Mouse (Mus musculus) G1E (cell line): Measurements from ENCODE around the gene Creb3l2. TPM values are rescaled to one million over a fixed set of nuclear protein-coding genes. Genes with fewer than 3 reads are reported as not detected.

Experiments
- ATAC-seq: 2 replicates; pipeline ENCODE4 v1.8.0; 2016; ENCODE audit warnings: mild to moderate bottlenecking; ENCODE audit not compliant: insufficient number of reproducible peaks, poor library complexity, low FRiP score, severe bottlenecking; ENCODE audit errors: extremely low read depth
- DNase-seq: peaks from one replicate; pipeline ENCODE4 v3.0.0; 2012; ENCODE audit warnings: low spot score
- H3K27me3 ChIP-seq: 2 replicates; pipeline ENCODE4 v1.6.1; 2012; ENCODE audit warnings: mild to moderate bottlenecking, low read length, inconsistent platforms; ENCODE audit not compliant: insufficient read depth
- H3K36me3 ChIP-seq: replicated peaks from 2 replicates; pipeline ENCODE3; 2012; ENCODE audit warnings: mild to moderate bottlenecking, inconsistent platforms
- H3K4me1 ChIP-seq: 2 replicates; pipeline ENCODE4 v1.6.1; 2012; ENCODE audit warnings: low read depth, low read length, inconsistent platforms, mixed read lengths; ENCODE audit not compliant: insufficient read depth
- H3K4me3 ChIP-seq: 2 replicates; pipeline ENCODE4 v1.5.1; 2012; ENCODE audit warnings: low read depth, mild to moderate bottlenecking, inconsistent platforms, low read length, moderate library complexity, mixed read lengths
- H3K9me3 ChIP-seq: replicated peaks from 2 replicates; pipeline ENCODE4 v1.6.1; 2012; ENCODE audit warnings: inconsistent platforms
- CTCF ChIP-seq: IDR thresholded peaks from 2 replicates; pipeline ENCODE4 v1.5.1; 2012; ENCODE audit warnings: low read depth, low read length, inconsistent platforms, mixed read lengths
- GATA1 ChIP-seq: IDR thresholded peaks from 2 replicates; pipeline ENCODE4 v1.6.1; 2012; ENCODE audit warnings: borderline replicate concordance, low read length, inconsistent platforms, mixed read lengths
- GATA2 ChIP-seq: IDR thresholded peaks from 2 replicates; pipeline ENCODE4 v1.6.1; 2012; ENCODE audit warnings: low read depth, low read length, inconsistent platforms, borderline replicate concordance
- POLR2AphosphoS5 ChIP-seq: IDR thresholded peaks from 2 replicates; pipeline ENCODE4 v1.6.1; 2012; ENCODE audit warnings: low read depth, low read length, inconsistent platforms; ENCODE audit not compliant: insufficient replicate concordance
- TAL1 ChIP-seq: conservative IDR thresholded peaks from 2 replicates; pipeline ENCODE4 v1.6.1; 2012; ENCODE audit warnings: low read depth, low read length, inconsistent platforms, mixed read lengths
- polyA plus RNA-seq: library from polyadenylated mRNA; stranded (reverse); fragments of >175 nt; gene quantifications from 2 replicates; pipeline ENCODE4 v1.2.3, GENCODE M21; 2012
- total RNA-seq, 2 experiments: library from RNA; stranded (forward) in 1 of 2; stranded (reverse) in 1 of 2; fragments of 200-1000 nt in 1 of 2; fragments of >200 nt in 1 of 2; fragmentation: Nextera tagmentation in 1 of 2; gene quantifications; 2 replicates each; pipeline ENCODE4 v1.2.3; 2014 to 2017

Creb3l2 gene
- total and polyA plus RNA-seq, 3 experiments = 0.16 TPM; not detected in 2

- no peak for DNase-seq
- Histone ChIP-seq H3K4me3 (no peak overlapping the region), H3K27me3 (peaks cover 3% of the 10 kb centered on the region; the same call in 1 of the 2 replicates)
Observed at GRCm38 (mm10) chr6:37297744-37298482, 144.0 kb downstream of the Creb3l2 start.

GRCm38 (mm10) chr6:37292068-37292467, 149.9 kb downstream of the Creb3l2 start:
- ATAC-seq = no peak
- no peak for DNase-seq

More at GRCm38 (mm10) chr6:37297744-37298482, 144.0 kb downstream of the Creb3l2 start:
- H3K4me1 ChIP-seq = no peaks in the 10 kb centered on the region
- ATAC-seq = no peak
- peaks cover 9% of the 10 kb centered on the region for H3K9me3 ChIP-seq
- no peak for TF ChIP-seq TAL1
- TF ChIP-seq GATA1 = no peak
- TF ChIP-seq GATA2 = no peak
- TF ChIP-seq POLR2AphosphoS5 = no peak
- TF ChIP-seq CTCF = no peak
- no peaks in the 10 kb centered on the region for H3K36me3 ChIP-seq

GRCm38 (mm10) chr6:37291171-37291570, 150.8 kb downstream of the Creb3l2 start:
- DNase-seq (no peak), ATAC-seq (no peak)
- H3K36me3 ChIP-seq = no peaks in the 10 kb centered on the region
- no peaks in the 10 kb centered on the region for H3K4me1 ChIP-seq
- no peak overlapping the region for H3K4me3 ChIP-seq
- TF ChIP-seq CTCF = no peak
- TF ChIP-seq POLR2AphosphoS5 = no peak
- TF ChIP-seq TAL1 = no peak
- no peak for TF ChIP-seq GATA2
- no peak for TF ChIP-seq GATA1
- H3K9me3 ChIP-seq = 0 out of 2 replicates have a peak, but pooled peaks cover 5% of the 10 kb centered on the region
- H3K27me3 ChIP-seq = no peaks in the 10 kb centered on the region

More at GRCm38 (mm10) chr6:37292068-37292467, 149.9 kb downstream of the Creb3l2 start:
- no peaks in the 10 kb centered on the region for H3K27me3 ChIP-seq
- H3K4me1 ChIP-seq = no peaks in the 10 kb centered on the region
- 0 out of 2 replicates have a peak, but pooled peaks cover 5% of the 10 kb centered on the region for H3K9me3 ChIP-seq
- H3K36me3 ChIP-seq = no peaks in the 10 kb centered on the region
- no peak overlapping the region for H3K4me3 ChIP-seq
- TF ChIP-seq GATA2 = no peak
- TF ChIP-seq GATA1 = no peak
- no peak for TF ChIP-seq POLR2AphosphoS5
- TF ChIP-seq TAL1 = no peak
- no peak for TF ChIP-seq CTCF

DNA sequence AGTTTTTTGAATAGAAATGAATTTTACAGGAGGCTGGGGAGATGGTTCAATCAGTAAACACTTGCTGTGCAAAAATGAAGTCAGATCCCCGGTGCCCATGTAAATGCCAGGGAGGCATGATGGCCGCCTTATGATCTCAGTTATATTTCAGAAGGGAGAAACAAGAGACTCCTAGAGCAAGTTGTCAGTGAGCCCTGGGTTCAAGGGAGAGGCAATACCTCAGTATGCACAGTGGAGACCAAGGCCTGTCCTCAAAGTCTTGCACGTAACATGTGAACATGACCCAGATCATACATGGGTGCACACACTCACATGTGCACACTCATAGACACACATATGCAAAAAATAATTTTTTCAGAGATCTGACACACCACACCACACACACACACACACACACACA, 151.3 kb downstream of the Creb3l2 start:
- no peak for DNase-seq
- no peak for ATAC-seq
- H3K4me3 ChIP-seq = no peak overlapping the region
- no peaks in the 10 kb centered on the region for H3K36me3 ChIP-seq
- 0 out of 2 replicates have a peak, but pooled peaks cover 5% of the 10 kb centered on the region for H3K9me3 ChIP-seq
- TF ChIP-seq CTCF (no peak), GATA2 (no peak), GATA1 (no peak), POLR2AphosphoS5 (no peak), TAL1 (no peak)
- no peaks in the 10 kb centered on the region for H3K27me3 ChIP-seq
- no peaks in the 10 kb centered on the region for H3K4me1 ChIP-seq

DNA sequence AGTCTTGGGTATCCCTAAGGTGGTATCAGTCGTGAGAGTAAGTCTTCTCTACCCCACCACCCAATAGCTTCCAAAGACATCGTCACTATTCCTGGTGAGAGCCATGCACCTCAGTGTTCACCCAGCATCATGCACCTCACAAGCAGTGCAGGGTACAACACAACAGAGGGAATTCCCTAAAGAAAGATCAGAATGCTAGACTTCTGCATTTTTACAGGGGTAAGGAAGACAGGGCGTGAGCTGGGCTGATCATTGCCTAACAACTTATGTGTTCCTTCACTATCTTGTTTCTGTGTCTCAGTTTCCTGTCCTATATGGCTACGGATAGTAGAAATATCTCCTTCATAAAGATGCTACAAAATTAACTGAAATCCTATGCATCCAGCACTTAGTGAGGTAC, 155.8 kb downstream of the Creb3l2 start:
- Histone ChIP-seq H3K4me3 (no peak overlapping the region), H3K9me3 (0 out of 2 replicates have a peak, but pooled peaks cover 3% of the 10 kb centered on the region), H3K4me1 (no peaks in the 10 kb centered on the region), H3K27me3 (no peaks in the 10 kb centered on the region), H3K36me3 (no peaks in the 10 kb centered on the region)
- TF ChIP-seq GATA1 (no peak), POLR2AphosphoS5 (no peak), CTCF (no peak), TAL1 (no peak), GATA2 (no peak)
- DNase-seq (no peak), ATAC-seq (no peak)

DNA sequence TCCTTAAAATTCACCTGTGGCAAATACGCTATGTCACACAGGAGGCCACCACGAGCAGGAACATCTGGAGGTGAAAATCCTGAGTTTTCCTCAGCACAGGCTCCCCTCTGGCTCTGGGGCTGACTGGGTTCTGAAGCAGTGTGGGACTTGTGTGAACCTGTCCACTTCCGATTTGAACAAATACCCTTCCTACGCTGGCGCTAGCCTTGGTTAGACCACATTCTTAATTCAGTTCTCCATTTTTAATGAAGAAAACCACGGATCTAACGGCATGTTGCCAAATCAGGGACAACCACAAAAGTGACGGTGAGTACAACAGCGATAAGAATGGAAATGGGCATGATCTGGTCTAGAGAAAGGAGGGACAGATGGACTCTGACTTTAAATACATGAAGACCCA, 157.1 kb downstream of the Creb3l2 start:
- no peaks in the 10 kb centered on the region for H3K36me3 ChIP-seq
- H3K9me3 ChIP-seq = 0 out of 2 replicates have a peak, but pooled peaks cover 3% of the 10 kb centered on the region
- DNase-seq = no peak
- TF ChIP-seq POLR2AphosphoS5 = no peak
- TF ChIP-seq GATA2 = no peak
- no peak for TF ChIP-seq GATA1
- no peak for TF ChIP-seq TAL1
- TF ChIP-seq CTCF = no peak
- no peaks in the 10 kb centered on the region for H3K27me3 ChIP-seq
- H3K4me3 ChIP-seq = no peak overlapping the region
- ATAC-seq = no peak
- no peaks in the 10 kb centered on the region for H3K4me1 ChIP-seq
